Mouse (Mus musculus) forebrain, embryonic 15.5 days (tissue): ENCODE results near the gene Hoxb7. TPM values are rescaled to one million over a fixed set of nuclear protein-coding genes. Genes with fewer than 3 reads are reported as not detected.

Experiments used
- ATAC-seq: fragments of 200-750 bp; cut with Nextera tagmentation; replicated peaks from 2 replicates; pipeline ENCODE4 v1.8.0; 2017; ENCODE audit warnings: mild to moderate bottlenecking, moderate TSS enrichment, moderate library complexity
- H3K27ac ChIP-seq: fragments of 300-500 bp; sonication (generic); replicated peaks from 2 replicates; pipeline ENCODE4 v1.5.1; 2015; ENCODE audit warnings: mild to moderate bottlenecking, inconsistent platforms
- H3K27me3 ChIP-seq: fragments of 300-500 bp; sonication (generic); 2 replicates; pipeline ENCODE4 v1.6.1; 2015; ENCODE audit warnings: inconsistent platforms
- H3K36me3 ChIP-seq: fragments of 300-500 bp; sonication (generic); 2 replicates; pipeline ENCODE4 v1.6.1; 2015; ENCODE audit warnings: mild to moderate bottlenecking, inconsistent platforms
- H3K4me1 ChIP-seq: fragments of 300-500 bp; sonication (generic); 2 replicates; pipeline ENCODE4 v1.6.1; 2015; ENCODE audit warnings: inconsistent platforms
- H3K4me2 ChIP-seq: fragments of 300-500 bp; sonication (generic); replicated peaks from 2 replicates; pipeline ENCODE4 v1.6.1; 2015; ENCODE audit warnings: mild to moderate bottlenecking, inconsistent platforms
- H3K4me3 ChIP-seq: fragments of 300-500 bp; sonication (generic); 2 replicates; pipeline ENCODE4 v1.5.1; 2015; ENCODE audit warnings: mild to moderate bottlenecking, inconsistent platforms
- H3K9ac ChIP-seq: fragments of 300-500 bp; sonication (generic); replicated peaks from 2 replicates; pipeline ENCODE4 v1.6.1; 2015; ENCODE audit warnings: mild to moderate bottlenecking, inconsistent platforms
- H3K9me3 ChIP-seq: fragments of 300-500 bp; sonication (generic); 2 replicates; pipeline ENCODE4 v1.6.1; 2016; ENCODE audit warnings: inconsistent platforms
- WGBS: fragments of 180-500 bp; shearing (Covaris S2); methylation state at CpG from one replicate; pipeline ENCODE4 v1.1.7; 2015; ENCODE audit warnings: mixed read lengths; 5-methylcytosine and 5-hydroxymethylcytosine counted together
- polyA plus RNA-seq: library from polyadenylated mRNA; unstranded; fragments of >200 nt; fragmentation: Nextera tagmentation; extraction: Ambion mirVana; gene quantifications from 2 replicates; pipeline ENCODE4 v1.2.1, GENCODE M21; 2015

Gene Hoxb7
- polyA plus RNA-seq, 1 experiment from 2014 or later: not detected

- Histone ChIP-seq H3K4me1 (no peaks in the 10 kb centered on the region), H3K9ac (no peak within 1 kb of the TSS), H3K4me3 (no peak within 1 kb of the TSS), H3K9me3 (no peaks in the 10 kb centered on the region), H3K4me2 (no peak within 1 kb of the TSS), H3K27ac (no peak within 1 kb of the TSS), H3K36me3 (no peaks in the 10 kb centered on the region), H3K27me3 (peaks cover 97% of the 10 kb centered on the region)
- WGBS: 1% methylated on average over 22 of the region's 22 CpGs
- no peak for ATAC-seq
Observed at GRCm38 (mm10) chr11:96291681-96292564, 5.5 kb downstream of the Hoxb7 start, which contains the start of gene Hoxb6. Gene Hoxb6, plus strand, starts transcription at chr11:96292476.

GRCm38 (mm10) chr11:96292565-96293301 lies 6.3 kb downstream of the Hoxb7 start:
- Histone ChIP-seq H3K4me1 (no peaks in the 10 kb centered on the region), H3K36me3 (no peaks in the 10 kb centered on the region), H3K4me2 (no peak overlapping the region), H3K9me3 (no peaks in the 10 kb centered on the region), H3K4me3 (no peak overlapping the region), H3K27ac (no peak overlapping the region), H3K27me3 (peaks cover 97% of the 10 kb centered on the region), H3K9ac (no peak overlapping the region)
- WGBS: 3% methylated on average over 12 of the region's 12 CpGs
- ATAC-seq: no peak

GRCm38 (mm10) chr11:96293302-96293921 lies 7.0 kb downstream of the Hoxb7 start:
- Histone ChIP-seq H3K4me1 (no peaks in the 10 kb centered on the region), H3K27ac (no peak overlapping the region), H3K27me3 (peaks cover 97% of the 10 kb centered on the region), H3K9me3 (no peaks in the 10 kb centered on the region), H3K36me3 (no peaks in the 10 kb centered on the region), H3K4me2 (no peak overlapping the region), H3K4me3 (no peak overlapping the region), H3K9ac (no peak overlapping the region)
- ATAC-seq: no peak
- WGBS: 2% methylated on average over 22 of the region's 22 CpGs

GRCm38 (mm10) chr11:96294245-96295091 lies 8.0 kb downstream of the Hoxb7 start:
- H3K4me1 ChIP-seq: no peaks in the 10 kb centered on the region
- H3K4me2 ChIP-seq: no peak overlapping the region
- peaks cover 97% of the 10 kb centered on the region for H3K27me3 ChIP-seq
- ATAC-seq: no peak
- no peak overlapping the region for H3K4me3 ChIP-seq
- H3K9me3 ChIP-seq: no peaks in the 10 kb centered on the region
- no peak overlapping the region for H3K27ac ChIP-seq
- no peaks in the 10 kb centered on the region for H3K36me3 ChIP-seq
- under 1% methylated on average over 32 of the region's 32 CpGs for WGBS
- no peak overlapping the region for H3K9ac ChIP-seq

GRCm38 (mm10) chr11:96295092-96295835 lies 8.8 kb downstream of the Hoxb7 start:
- Histone ChIP-seq H3K4me3 (no peak overlapping the region), H3K4me1 (no peaks in the 10 kb centered on the region), H3K4me2 (no peak overlapping the region), H3K9ac (no peak overlapping the region), H3K27me3 (peaks cover 97% of the 10 kb centered on the region), H3K36me3 (no peaks in the 10 kb centered on the region), H3K9me3 (no peaks in the 10 kb centered on the region), H3K27ac (no peak overlapping the region)
- under 1% methylated on average over 30 of the region's 30 CpGs for WGBS
- no peak for ATAC-seq

GRCm38 (mm10) chr11:96296997-96297396 lies 10.6 kb downstream of the Hoxb7 start:
- H3K9ac ChIP-seq: no peak overlapping the region
- no peaks in the 10 kb centered on the region for H3K4me1 ChIP-seq
- no peaks in the 10 kb centered on the region for H3K36me3 ChIP-seq
- H3K9me3 ChIP-seq: no peaks in the 10 kb centered on the region
- peaks cover 98% of the 10 kb centered on the region for H3K27me3 ChIP-seq
- no peak overlapping the region for H3K27ac ChIP-seq
- no peak overlapping the region for H3K4me2 ChIP-seq
- ATAC-seq: no peak
- H3K4me3 ChIP-seq: no peak overlapping the region
- 0% methylated on average over 2 of the region's 2 CpGs for WGBS

GRCm38 (mm10) chr11:96297428-96297827 lies 11.0 kb downstream of the Hoxb7 start:
- Histone ChIP-seq H3K4me1 (no peaks in the 10 kb centered on the region), H3K4me2 (no peak overlapping the region), H3K36me3 (no peaks in the 10 kb centered on the region), H3K27ac (no peak overlapping the region), H3K4me3 (no peak overlapping the region), H3K27me3 (peaks cover 98% of the 10 kb centered on the region), H3K9me3 (no peaks in the 10 kb centered on the region), H3K9ac (no peak overlapping the region)
- ATAC-seq: no peak
- 0% methylated on average over 3 of the region's 3 CpGs for WGBS

- no peaks in the 10 kb centered on the region for H3K36me3 ChIP-seq
- H3K9me3 ChIP-seq: no peaks in the 10 kb centered on the region
- no peak overlapping the region for H3K9ac ChIP-seq
- peaks cover 98% of the 10 kb centered on the region for H3K27me3 ChIP-seq
- no peak overlapping the region for H3K4me3 ChIP-seq
- no peak overlapping the region for H3K4me2 ChIP-seq
- no peak for ATAC-seq
- H3K27ac ChIP-seq: no peak overlapping the region
- H3K4me1 ChIP-seq: no peaks in the 10 kb centered on the region
- WGBS: 2% methylated on average over 11 of the region's 11 CpGs
Observed at GRCm38 (mm10) chr11:96297968-96298635, 11.7 kb downstream of the Hoxb7 start.

GRCm38 (mm10) chr11:96298895-96299667 lies 12.7 kb downstream of the Hoxb7 start:
- Histone ChIP-seq H3K9me3 (no peaks in the 10 kb centered on the region), H3K4me2 (no peak overlapping the region), H3K9ac (no peak overlapping the region), H3K4me3 (no peak overlapping the region), H3K4me1 (0 out of 2 replicates have a peak, but pooled peaks cover 6% of the 10 kb centered on the region), H3K36me3 (no peaks in the 10 kb centered on the region), H3K27me3 (peaks cover 98% of the 10 kb centered on the region), H3K27ac (no peak overlapping the region)
- WGBS: under 1% methylated on average over 66 of the region's 66 CpGs
- no peak for ATAC-seq

GRCm38 (mm10) chr11:96299781-96300180 lies 13.4 kb downstream of the Hoxb7 start:
- H3K9me3 ChIP-seq: no peaks in the 10 kb centered on the region
- H3K4me2 ChIP-seq: no peak overlapping the region
- H3K27me3 ChIP-seq: peaks cover 98% of the 10 kb centered on the region
- no peak overlapping the region for H3K27ac ChIP-seq
- ATAC-seq: no peak
- 0 out of 2 replicates have a peak, but pooled peaks cover 6% of the 10 kb centered on the region for H3K4me1 ChIP-seq
- H3K36me3 ChIP-seq: no peaks in the 10 kb centered on the region
- no peak overlapping the region for H3K4me3 ChIP-seq
- WGBS: 2% methylated on average over 9 of the region's 9 CpGs
- H3K9ac ChIP-seq: no peak overlapping the region
